Mouse (Mus musculus) adrenal gland, adult (tissue): Measurements from ENCODE around the gene Reck.

Experiments
- DNase-seq, 2 experiments: peaks; one replicate each; pipeline ENCODE4 v3.0.0; 2022 to 2023; ENCODE audit warnings: low spot score in 1 of 2; ENCODE audit not compliant: inconsistent age in 2 of 2

Reck gene

GRCm38 (mm10) chr4:43993072-43993471 is 117.7 kb downstream of the Reck start:
- DNase-seq, result no peak

- DNase-seq, result no peak
These were observed 119.0 kb downstream of the Reck start for GRCm38 (mm10) chr4:43994342-43994741.
